Mouse (Mus musculus) right cerebral cortex, postnatal 10 days (tissue): ENCODE data around the gene Aff3.

Experiments
- DNase-seq, 2 experiments: peaks; one replicate each; pipeline ENCODE4 v3.0.0; 2021; ENCODE audit warnings: low spot score in 2 of 2

Gene Aff3

GRCm38 (mm10) chr1:38321861-38322260 lies 342.9 kb downstream of the Aff3 start:
- DNase-seq: no peak

GRCm38 (mm10) chr1:38320971-38321305 lies 343.8 kb downstream of the Aff3 start:
- no peak for DNase-seq

GRCm38 (mm10) chr1:38320126-38320970 lies 344.4 kb downstream of the Aff3 start:
- no peak for DNase-seq

DNA sequence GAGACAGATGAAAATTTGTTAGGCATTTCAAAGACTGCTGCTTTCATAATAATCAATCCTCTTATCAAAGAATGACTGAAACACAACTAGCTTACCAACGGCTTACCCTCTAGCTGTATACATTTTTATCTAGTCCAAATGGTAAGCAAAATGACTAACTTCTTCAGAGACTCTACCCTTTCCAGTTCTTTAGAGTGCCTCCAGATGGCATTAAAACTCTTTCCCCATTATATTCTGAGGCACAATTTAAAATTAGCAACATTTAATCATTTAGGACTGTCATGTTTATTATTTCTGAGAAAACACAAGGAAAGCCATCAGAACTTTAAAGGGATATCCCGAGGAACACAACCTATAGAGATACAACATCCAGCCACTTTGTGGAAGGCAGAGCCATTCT lies 346.1 kb downstream of the Aff3 start:
- DNase-seq: no peak

GRCm38 (mm10) chr1:38315992-38316391 lies 348.8 kb downstream of the Aff3 start:
- DNase-seq: no peak

GRCm38 (mm10) chr1:38310496-38310895 lies 354.3 kb downstream of the Aff3 start:
- DNase-seq: peak in 1 of 2 experiments; percentile 12

GRCm38 (mm10) chr1:38310076-38310475 lies 354.7 kb downstream of the Aff3 start:
- DNase-seq: peak in 1 of 2 experiments; percentile 4

DNA sequence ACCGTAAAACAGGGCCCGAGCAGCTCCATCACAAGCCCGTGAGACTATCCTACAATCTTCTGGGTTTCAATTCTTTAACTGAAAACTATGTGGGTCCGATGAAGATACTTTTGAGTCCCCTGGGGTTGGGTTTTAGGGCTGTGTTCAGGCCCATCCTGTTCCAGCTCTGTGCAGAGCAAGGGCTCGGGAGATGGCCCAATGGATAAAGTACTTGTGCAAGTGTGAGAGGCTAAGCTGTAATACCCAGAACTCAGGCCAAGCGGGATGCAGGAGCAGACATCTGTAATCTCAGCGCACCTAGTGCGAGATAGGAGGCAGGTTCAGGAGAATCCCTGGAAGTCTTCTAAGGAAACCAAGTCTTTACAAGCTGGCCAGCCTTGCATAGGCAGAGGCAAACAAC lies 355.4 kb downstream of the Aff3 start:
- peak in 1 of 2 experiments; percentile 14 for DNase-seq

GRCm38 (mm10) chr1:38308705-38308996 lies 356.1 kb downstream of the Aff3 start:
- peak in 1 of 2 experiments; percentile 16 for DNase-seq

DNA sequence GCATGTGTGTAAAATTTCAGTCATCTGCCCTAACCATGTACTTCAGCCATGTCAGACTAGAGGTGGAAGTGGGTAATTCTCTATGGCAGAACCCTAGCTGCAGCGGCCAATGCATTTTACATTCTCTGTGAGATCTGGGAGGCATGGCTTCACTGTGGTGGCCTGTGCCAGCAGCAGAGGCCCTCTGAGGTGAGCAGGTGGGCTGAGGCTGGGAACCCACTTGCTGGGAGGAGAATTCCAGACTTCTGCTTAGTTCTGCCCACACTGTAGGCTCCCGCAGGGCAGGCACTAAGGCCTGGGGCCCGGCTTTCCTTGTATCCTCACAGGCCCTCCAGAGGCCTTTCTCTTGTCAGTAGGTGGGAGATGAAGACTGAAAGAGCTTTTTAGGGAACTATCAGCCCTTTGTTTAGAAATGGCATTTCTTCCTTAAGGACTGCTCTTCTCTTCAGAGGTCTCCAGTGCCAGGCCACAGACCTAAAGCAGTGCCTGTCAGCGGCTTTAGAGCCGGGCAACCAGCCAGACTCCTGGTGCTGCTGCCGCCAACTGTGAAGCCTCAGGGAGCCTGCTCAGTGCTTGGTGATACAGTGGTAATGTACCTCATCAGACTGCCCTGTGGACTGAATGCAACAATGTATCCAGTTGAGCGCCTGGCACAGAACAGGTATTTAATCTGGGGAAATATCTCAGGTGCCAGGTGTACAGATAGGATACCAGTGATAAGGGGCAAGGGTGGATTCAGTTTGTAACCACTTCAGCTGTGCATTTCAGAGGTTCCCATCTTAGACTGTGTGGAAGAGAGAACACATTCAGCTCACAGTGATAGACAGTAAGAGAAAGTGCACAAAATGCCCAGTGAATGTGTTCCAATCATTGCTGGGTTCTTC lies 356.7 kb downstream of the Aff3 start:
- peak; percentile 77 to 79 for DNase-seq

DNA sequence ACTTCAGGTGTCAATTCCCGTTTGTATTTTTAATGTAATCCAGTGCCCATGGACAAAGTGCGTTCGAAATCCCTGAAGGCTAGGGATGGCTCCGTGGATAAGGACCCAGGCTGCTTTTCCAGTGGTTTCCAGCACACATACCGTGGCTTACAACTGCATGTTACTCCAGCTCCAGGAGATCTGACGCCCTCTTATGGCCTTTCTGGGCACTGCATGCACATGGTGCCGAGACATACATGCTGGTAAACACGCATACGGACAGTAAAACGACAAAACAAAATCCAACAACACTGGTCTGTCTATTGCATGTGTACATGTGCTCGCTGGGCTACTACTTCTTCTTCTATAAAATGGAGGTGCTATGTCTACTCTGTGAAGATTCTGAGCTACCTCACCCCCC lies 357.5 kb downstream of the Aff3 start:
- DNase-seq: peak in 1 of 2 experiments; percentile 24

GRCm38 (mm10) chr1:38306146-38306545 lies 358.6 kb downstream of the Aff3 start:
- DNase-seq: peak in 1 of 2 experiments; percentile 17

- DNase-seq: peak in 1 of 2 experiments; percentile 14
Observed at GRCm38 (mm10) chr1:38304376-38304775, 360.4 kb downstream of the Aff3 start.

- DNase-seq: peak in 1 of 2 experiments; percentile 19
Observed at GRCm38 (mm10) chr1:38298291-38298690, 366.5 kb downstream of the Aff3 start.

- DNase-seq: no peak
Observed at GRCm38 (mm10) chr1:38294906-38295305, 369.8 kb downstream of the Aff3 start.

DNA sequence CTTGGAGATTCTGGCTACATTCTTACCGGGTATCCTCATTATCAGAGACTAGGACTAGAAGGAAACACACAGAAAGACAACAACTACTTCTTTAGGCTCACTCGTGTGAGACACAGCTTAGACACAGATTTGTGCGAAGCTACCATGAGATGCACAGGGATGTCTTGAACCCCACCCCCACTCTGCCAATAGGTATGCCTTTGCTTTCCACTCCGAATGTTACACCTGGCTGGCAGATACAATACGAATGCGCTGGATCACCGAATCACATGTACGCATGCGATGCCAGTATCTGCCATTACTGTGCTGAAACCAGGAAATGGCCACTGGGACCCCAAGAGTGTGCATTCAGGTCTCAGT lies 370.4 kb downstream of the Aff3 start:
- peak in 1 of 2 experiments; percentile 6 for DNase-seq

DNA sequence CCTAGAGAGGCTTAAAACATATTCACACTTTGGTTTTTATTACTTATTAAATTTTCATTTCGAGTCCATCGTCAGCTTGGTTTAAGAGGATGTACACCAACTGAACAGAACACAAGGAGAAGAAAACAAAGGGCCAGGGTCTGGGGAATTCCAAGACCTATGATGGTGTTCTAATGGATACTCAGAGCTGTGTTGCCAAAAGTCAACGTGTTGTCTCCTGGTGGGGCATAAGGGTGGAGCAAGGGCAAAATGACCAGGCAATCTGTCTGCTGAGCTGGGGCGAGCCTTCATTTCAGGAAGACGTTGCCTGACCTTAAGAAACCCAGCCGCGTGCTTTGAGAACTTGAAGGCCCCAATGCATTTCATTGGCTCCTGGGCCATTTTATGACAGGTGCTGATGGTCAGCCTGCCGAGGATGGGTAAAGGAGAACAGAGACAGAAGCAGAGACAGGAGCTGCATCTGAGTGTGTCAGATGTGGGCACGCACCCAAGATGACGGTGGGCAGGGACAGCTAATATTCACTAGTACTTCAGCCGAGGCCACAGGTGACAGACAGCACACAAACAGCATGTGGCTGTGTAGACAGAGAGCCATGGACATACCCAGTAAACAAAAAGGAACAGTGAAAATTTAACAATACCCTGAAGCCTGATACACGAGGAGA lies 371.0 kb downstream of the Aff3 start:
- peak in 1 of 2 experiments; percentile 22 for DNase-seq

- peak; percentile 33 to 49 for DNase-seq
Observed at GRCm38 (mm10) chr1:38292851-38293250, 371.9 kb downstream of the Aff3 start.

DNA sequence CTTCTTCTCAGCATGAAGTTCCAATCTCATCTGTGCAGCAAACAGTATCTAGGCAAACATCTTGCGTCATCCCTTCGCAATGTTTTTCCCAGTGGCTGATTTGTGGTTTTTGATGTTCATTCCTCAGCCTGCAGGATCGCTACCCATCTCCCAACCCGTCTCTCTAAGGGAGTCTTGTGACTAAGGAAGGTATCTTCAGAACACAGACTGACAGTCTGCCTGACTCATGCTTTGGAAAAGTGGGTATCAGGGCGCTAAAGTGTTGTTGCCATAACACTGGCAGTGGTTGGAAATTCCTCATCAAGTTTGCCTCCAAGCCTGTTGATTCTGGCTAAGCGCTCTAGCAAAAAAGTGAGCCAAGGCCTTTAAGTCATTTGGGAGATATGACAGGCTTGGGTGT lies 372.8 kb downstream of the Aff3 start:
- DNase-seq: peak in 1 of 2 experiments; percentile 12

DNA sequence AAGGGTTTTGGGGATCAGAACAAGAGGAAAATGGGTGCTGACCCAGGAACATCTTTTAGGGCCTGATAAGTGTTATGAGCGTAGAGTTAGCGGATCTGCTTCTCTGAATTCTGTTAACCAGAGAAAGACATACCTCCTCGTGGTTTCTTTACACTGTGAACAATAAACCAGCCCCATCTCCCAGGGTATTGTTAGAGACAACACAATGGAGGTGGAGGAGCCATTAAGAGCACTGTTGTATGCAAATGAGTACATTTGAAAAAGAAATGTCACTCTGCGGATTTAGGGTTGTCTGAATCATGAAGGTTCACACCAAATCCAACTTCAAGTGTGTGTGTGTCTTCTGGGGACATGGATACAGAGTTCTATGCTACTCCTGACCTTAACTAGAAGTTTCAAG lies 373.3 kb downstream of the Aff3 start:
- peak in 1 of 2 experiments; percentile 3 for DNase-seq

DNA sequence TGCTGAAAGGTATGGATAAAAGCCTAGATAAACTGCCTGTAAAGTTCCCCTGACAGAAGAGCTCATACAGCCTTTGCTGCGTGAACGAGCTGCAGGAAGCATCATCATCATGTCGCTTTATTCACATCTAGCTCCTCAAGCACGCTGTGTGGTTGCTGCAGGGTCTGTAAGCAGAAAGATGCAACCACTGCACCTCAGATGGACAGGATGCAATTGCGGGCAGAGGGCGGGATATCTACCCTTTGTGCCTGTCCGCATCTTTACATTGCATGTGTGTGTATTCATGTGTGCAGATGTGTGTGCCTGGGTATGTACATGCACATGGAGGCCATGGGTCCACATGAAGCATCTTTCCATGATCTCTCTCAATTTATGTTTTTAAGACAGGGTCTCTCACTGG lies 373.9 kb downstream of the Aff3 start:
- peak in 1 of 2 experiments; percentile 16 for DNase-seq

GRCm38 (mm10) chr1:38289891-38290290 lies 374.9 kb downstream of the Aff3 start:
- peak in 1 of 2 experiments; percentile 18 for DNase-seq
